Mouse (Mus musculus): ENCODE results near the gene Olfr519. TPM values are rescaled to one million over a fixed set of nuclear protein-coding genes. Genes with fewer than 3 reads are reported as not detected.

Gene Olfr519
- polyA plus RNA-seq, 1 experiment, result not detected

DNA sequence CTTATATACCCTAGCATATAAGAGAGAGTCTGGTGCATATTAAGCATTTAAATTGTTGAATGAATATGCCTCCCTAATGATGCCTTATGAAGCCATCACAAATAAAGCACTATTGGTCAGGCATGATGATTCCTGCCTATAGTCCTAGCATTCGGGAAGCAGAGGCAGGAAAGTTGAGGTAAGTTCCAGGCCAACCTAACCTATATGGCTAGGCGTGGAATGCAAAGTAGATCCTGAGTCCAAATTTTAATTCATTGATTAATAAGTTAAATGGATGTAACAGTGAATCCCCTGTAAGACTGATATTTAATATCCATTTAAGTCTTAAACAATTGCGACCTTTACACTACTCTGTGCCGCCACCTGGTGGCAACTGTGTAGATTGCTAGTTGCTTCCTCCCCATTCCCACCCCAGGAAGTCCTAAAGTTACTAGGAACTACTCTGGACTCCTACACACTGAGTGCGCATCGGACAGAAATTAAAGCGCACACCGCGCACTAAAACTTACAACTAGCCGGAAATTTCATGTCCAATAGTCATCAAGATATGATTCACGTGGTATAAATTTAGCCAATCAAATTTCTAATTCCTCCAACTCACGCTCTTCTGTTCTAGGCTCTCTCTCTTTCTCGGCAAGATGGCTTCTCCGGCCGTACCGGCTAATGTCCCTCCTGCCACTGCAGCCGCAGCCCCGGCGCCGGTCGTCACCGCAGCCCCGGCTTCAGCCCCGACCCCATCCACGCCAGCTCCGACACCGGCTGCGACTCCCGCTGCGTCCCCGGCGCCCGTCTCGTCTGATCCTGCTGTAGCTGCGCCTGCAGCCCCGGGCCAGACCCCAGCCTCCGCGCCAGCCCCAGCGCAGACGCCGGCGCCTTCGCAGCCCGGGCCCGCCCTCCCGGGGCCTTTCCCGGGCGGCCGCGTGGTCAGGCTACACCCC is 39.8 kb upstream of the Olfr519 start, which contains the start of gene Eif3f:
TSS of gene Eif3f (plus strand) at position 624 of the 938 bp plus-strand sequence.
- Histone ChIP-seq H3K4me3 (ENCODE audit: low read depth, low read length) (peak within 1 kb of the TSS; percentile 97), H3K27me3 (ENCODE audit: control insufficient read depth, insufficient read depth, low read length, poor library complexity, severe bottlenecking) (no peaks in the 10 kb centered on the region), H3K27ac (ENCODE audit: insufficient read depth, low read length) (no peak within 1 kb of the TSS), H3K4me1 (ENCODE audit: control insufficient read depth, insufficient read depth, low read length) (no peaks in the 10 kb centered on the region), H3K36me3 (ENCODE audit: control insufficient read depth, insufficient read depth, low read length, poor library complexity, severe bottlenecking) (peaks cover 28% of the 10 kb centered on the region), H3K9me3 (replicated peaks; ENCODE audit: control insufficient read depth, insufficient read depth, low read length, poor library complexity, severe bottlenecking) (no peaks in the 10 kb centered on the region), H3K9ac (ENCODE audit: low read depth, poor library complexity, severe bottlenecking) (peak within 1 kb of the TSS; percentile 99)
- TF ChIP-seq CTCF (IDR thresholded peaks at IDR 0.05; ENCODE audit: low read depth, low read length) (peak; percentile 61), EP300 (IDR thresholded peaks at IDR 0.05; ENCODE audit: insufficient read depth, low read depth, low read length) (no peak), POLR2A (IDR thresholded peaks at IDR 0.05; ENCODE audit: insufficient read depth, low read length) (peak; percentile 13)

DNA sequence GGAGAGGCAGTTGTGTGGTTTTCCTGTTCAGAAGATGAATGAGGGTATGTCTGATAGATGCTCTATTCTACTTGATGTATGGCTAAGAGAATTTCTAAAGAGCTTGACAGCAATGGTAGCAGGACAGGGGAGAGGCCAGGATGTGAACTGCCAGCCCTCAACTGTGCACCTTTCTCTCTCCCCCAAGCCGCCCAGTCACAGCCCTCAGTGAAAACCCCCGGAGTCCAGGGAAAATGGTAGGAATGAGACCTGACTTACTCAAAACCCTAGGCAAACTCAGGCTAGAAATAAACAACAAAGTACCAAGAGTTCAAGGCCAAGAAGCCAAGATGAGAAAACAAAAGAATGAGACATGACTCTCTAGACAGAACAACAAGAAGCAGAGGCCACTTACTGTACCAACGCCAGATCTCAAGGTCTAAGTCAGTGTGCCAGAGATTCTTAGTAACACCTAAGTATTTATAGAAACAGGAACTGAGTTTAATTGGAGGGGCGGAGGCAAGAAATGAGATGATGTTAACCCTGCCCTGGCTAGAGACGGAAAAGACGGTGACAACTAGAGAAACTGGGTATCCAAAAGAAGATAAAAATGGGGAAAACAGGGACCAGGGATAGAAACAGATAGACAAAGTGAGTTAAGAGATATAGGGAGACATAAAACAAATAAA is 35.6 kb upstream of the Olfr519 start, which contains the start of gene Nlrp10:
TSS of gene Nlrp10 (minus strand) at position 453 of the 668 bp plus-strand sequence.
- Histone ChIP-seq H3K27me3 (ENCODE audit: control insufficient read depth, insufficient read depth, low read length, poor library complexity, severe bottlenecking) (no peaks in the 10 kb centered on the region), H3K4me1 (ENCODE audit: control insufficient read depth, insufficient read depth, low read length) (no peaks in the 10 kb centered on the region), H3K4me3 (ENCODE audit: low read depth, low read length) (no peak within 1 kb of the TSS), H3K27ac (ENCODE audit: insufficient read depth, low read length) (no peak within 1 kb of the TSS), H3K9me3 (replicated peaks; ENCODE audit: control insufficient read depth, insufficient read depth, low read length, poor library complexity, severe bottlenecking) (no peaks in the 10 kb centered on the region), H3K9ac (ENCODE audit: low read depth, poor library complexity, severe bottlenecking) (no peak within 1 kb of the TSS), H3K36me3 (ENCODE audit: control insufficient read depth, insufficient read depth, low read length, poor library complexity, severe bottlenecking) (no peaks in the 10 kb centered on the region)
- TF ChIP-seq POLR2A (IDR thresholded peaks at IDR 0.05; ENCODE audit: insufficient read depth, low read length) (no peak), CTCF (IDR thresholded peaks at IDR 0.05; ENCODE audit: low read depth, low read length) (no peak), EP300 (IDR thresholded peaks at IDR 0.05; ENCODE audit: insufficient read depth, low read depth, low read length) (no peak)

DNA sequence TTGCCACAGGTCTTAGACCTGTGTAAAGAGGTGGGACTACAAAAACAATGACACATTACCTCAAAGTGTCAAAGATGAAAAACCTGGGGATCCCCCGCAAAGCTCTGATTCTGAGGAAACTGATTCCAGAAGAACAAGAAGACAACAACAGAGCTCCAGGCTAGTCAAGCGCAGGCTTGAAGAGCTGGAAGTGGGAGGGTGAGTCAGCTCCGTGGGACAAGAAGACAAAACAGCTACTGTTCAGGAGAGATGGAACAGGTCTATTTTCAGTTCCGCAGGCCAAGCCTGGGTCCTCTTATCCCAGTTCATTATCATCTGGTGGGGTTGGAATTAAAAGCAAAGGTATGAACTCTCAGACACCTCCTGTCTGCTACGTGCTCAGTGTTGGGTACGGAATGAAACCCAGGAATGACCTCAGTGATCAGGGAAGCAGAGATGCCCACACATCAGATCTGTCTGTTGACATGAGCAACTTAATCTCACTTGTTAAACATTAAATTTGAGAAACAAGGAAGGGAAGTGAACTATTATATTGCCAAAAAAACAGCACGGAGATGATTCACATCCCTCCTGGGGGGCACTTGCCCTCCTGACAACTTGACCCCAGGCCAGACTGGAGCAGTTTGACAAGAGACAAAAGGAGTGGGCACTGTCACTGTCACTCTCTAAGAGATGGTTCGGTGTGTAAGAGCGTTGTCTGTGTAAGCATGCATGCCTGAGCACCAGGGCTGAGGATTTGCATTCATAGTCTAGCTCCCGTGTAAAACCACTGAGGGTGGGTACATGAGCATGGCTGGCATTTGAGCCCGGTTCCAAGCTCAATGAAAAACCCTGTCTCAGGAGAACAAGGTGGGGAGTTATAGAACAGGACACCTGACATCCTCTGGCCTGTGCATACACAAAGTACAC is 34.3 kb upstream of the Olfr519 start:
- no peak overlapping the region for H3K27ac ChIP-seq (ENCODE audit: insufficient read depth, low read length)
- H3K36me3 ChIP-seq (ENCODE audit: control insufficient read depth, insufficient read depth, low read length, poor library complexity, severe bottlenecking), result no peaks in the 10 kb centered on the region
- H3K4me3 ChIP-seq (ENCODE audit: low read depth, low read length), result no peak overlapping the region
- no peaks in the 10 kb centered on the region for H3K9me3 ChIP-seq (replicated peaks; ENCODE audit: control insufficient read depth, insufficient read depth, low read length, poor library complexity, severe bottlenecking)
- H3K9ac ChIP-seq (ENCODE audit: low read depth, poor library complexity, severe bottlenecking), result no peak overlapping the region
- no peaks in the 10 kb centered on the region for H3K27me3 ChIP-seq (ENCODE audit: control insufficient read depth, insufficient read depth, low read length, poor library complexity, severe bottlenecking)
- TF ChIP-seq POLR2A (IDR thresholded peaks at IDR 0.05; ENCODE audit: insufficient read depth, low read length) (no peak), EP300 (IDR thresholded peaks at IDR 0.05; ENCODE audit: insufficient read depth, low read depth, low read length) (no peak), CTCF (IDR thresholded peaks at IDR 0.05; ENCODE audit: low read depth, low read length) (no peak)
- H3K4me1 ChIP-seq (ENCODE audit: control insufficient read depth, insufficient read depth, low read length), result no peaks in the 10 kb centered on the region

DNA sequence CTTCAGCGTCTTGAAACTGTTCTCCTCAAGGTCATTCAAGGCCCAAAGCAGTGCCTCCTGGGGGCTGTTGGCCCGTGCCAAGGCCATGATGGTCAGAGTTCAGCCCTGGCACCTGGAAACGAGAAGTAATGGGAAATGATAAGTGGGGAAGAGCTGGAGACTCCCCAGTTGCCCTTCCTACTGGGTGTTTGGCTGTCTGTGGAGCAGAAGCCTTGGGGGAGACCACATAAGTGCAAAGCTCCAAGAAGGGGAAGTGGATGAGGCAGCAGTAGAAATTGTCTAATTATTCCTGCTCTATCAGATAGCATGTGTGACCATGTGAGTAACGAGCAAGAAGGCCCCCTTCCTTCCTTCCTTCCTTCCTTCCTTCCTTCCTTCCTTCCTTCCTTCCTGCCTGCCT is 32.8 kb upstream of the Olfr519 start:
- Histone ChIP-seq H3K27ac (ENCODE audit: insufficient read depth, low read length) (no peak overlapping the region), H3K9me3 (replicated peaks; ENCODE audit: control insufficient read depth, insufficient read depth, low read length, poor library complexity, severe bottlenecking) (no peaks in the 10 kb centered on the region), H3K36me3 (ENCODE audit: control insufficient read depth, insufficient read depth, low read length, poor library complexity, severe bottlenecking) (no peaks in the 10 kb centered on the region), H3K27me3 (ENCODE audit: control insufficient read depth, insufficient read depth, low read length, poor library complexity, severe bottlenecking) (no peaks in the 10 kb centered on the region), H3K9ac (ENCODE audit: low read depth, poor library complexity, severe bottlenecking) (no peak overlapping the region), H3K4me3 (ENCODE audit: low read depth, low read length) (no peak overlapping the region), H3K4me1 (ENCODE audit: control insufficient read depth, insufficient read depth, low read length) (no peaks in the 10 kb centered on the region)
- TF ChIP-seq CTCF (IDR thresholded peaks at IDR 0.05; ENCODE audit: low read depth, low read length) (no peak), POLR2A (IDR thresholded peaks at IDR 0.05; ENCODE audit: insufficient read depth, low read length) (no peak), EP300 (IDR thresholded peaks at IDR 0.05; ENCODE audit: insufficient read depth, low read depth, low read length) (no peak)

DNA sequence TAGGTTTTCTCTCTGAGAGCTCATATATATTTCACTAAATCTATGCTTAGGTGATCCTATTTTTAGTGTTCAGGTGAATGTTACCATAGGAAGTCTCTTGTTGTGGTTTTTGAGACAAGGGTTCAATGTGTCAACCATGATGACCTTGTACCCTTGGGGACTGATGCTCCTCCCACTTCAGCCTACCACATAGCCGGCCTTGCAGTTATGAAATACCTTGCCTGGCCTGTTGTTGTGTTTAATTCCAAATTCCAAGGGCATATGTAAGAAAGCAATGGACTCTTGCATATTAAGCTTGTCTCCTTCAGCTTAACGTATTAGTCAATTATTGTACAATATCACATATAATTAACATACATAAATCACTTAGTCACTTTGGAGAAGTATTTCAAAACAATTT is 9.7 kb upstream of the Olfr519 start:
- Histone ChIP-seq H3K27ac (ENCODE audit: insufficient read depth, low read length) (no peak overlapping the region), H3K9me3 (replicated peaks; ENCODE audit: control insufficient read depth, insufficient read depth, low read length, poor library complexity, severe bottlenecking) (no peaks in the 10 kb centered on the region), H3K27me3 (ENCODE audit: control insufficient read depth, insufficient read depth, low read length, poor library complexity, severe bottlenecking) (no peaks in the 10 kb centered on the region), H3K36me3 (ENCODE audit: control insufficient read depth, insufficient read depth, low read length, poor library complexity, severe bottlenecking) (no peaks in the 10 kb centered on the region), H3K4me1 (ENCODE audit: control insufficient read depth, insufficient read depth, low read length) (no peaks in the 10 kb centered on the region), H3K9ac (ENCODE audit: low read depth, poor library complexity, severe bottlenecking) (no peak overlapping the region), H3K4me3 (ENCODE audit: low read depth, low read length) (no peak overlapping the region)
- no peak for TF ChIP-seq CTCF (IDR thresholded peaks at IDR 0.05; ENCODE audit: low read depth, low read length)
- no peak for TF ChIP-seq POLR2A (IDR thresholded peaks at IDR 0.05; ENCODE audit: insufficient read depth, low read length)
- TF ChIP-seq EP300 (IDR thresholded peaks at IDR 0.05; ENCODE audit: insufficient read depth, low read depth, low read length), result no peak

Data from ES-Bruce4 (cell line).